Mouse (Mus musculus): Measurements from ENCODE around the gene Mnt.

Gene Mnt

GRCm38 (mm10) chr11:74880999-74881398 lies 50.3 kb downstream of the Mnt start:
- TF ChIP-seq CTCF (conservative IDR thresholded peaks at IDR 0.05; ENCODE audit: low read length) (no peak), POU5F1 (IDR thresholded peaks at IDR 0.05; ENCODE audit: borderline replicate concordance, low read length) (no peak), NANOG (IDR thresholded peaks at IDR 0.05; ENCODE audit: borderline replicate concordance, low read length) (no peak)
- Histone ChIP-seq H3K4me1 (replicated peaks; ENCODE audit: low read depth, low read length) (peaks cover 47% of the 10 kb centered on the region), H3K27me3 (ENCODE audit: insufficient read depth, low read length) (peaks cover 8% of the 10 kb centered on the region; the same call in 1 of the 2 replicates)

DNA sequence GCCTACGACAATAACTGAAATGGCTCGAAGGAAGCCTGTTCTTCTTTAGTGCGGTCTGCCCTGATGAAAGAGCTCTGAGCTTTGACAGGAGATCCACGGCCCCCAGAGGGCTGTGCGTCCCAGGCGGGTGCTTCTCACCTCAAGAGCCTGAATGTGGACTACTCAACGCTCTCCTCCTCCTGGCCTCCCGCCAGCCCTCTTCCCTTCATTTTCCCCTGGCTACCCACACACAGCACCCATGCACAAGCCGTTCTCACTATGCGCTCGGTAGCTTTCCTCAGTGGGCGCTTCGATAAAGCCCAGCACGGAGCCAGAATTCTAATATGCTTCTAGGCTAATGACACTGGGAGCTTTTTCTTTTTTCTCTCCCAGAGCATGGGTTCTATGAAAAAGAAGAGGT lies 51.3 kb downstream of the Mnt start:
- H3K36me3 ChIP-seq (ENCODE audit: insufficient read depth, low read length): peaks cover 8% of the 10 kb centered on the region
- H3K4me3 ChIP-seq (replicated peaks; ENCODE audit: low read length): peak overlapping the region; percentile 41
- no peaks in the 10 kb centered on the region for H3K9me3 ChIP-seq (ENCODE audit: low read length)
- H3K27me3 ChIP-seq (ENCODE audit: insufficient read depth, low read length): peaks cover 8% of the 10 kb centered on the region; the same call in 1 of the 2 replicates
- H3K4me1 ChIP-seq (replicated peaks; ENCODE audit: low read depth, low read length): peaks cover 37% of the 10 kb centered on the region
- TF ChIP-seq POU5F1 (IDR thresholded peaks at IDR 0.05; ENCODE audit: borderline replicate concordance, low read length) (no peak), CTCF (conservative IDR thresholded peaks at IDR 0.05; ENCODE audit: low read length) (no peak)

More at GRCm38 (mm10) chr11:74880999-74881398, 50.3 kb downstream of the Mnt start:
- peaks cover 8% of the 10 kb centered on the region for H3K36me3 ChIP-seq (ENCODE audit: insufficient read depth, low read length)
- H3K9me3 ChIP-seq (ENCODE audit: low read length): no peaks in the 10 kb centered on the region
- peak overlapping the region; percentile 41; the same call in 1 of the 2 replicates for H3K4me3 ChIP-seq (replicated peaks; ENCODE audit: low read length)

DNA sequence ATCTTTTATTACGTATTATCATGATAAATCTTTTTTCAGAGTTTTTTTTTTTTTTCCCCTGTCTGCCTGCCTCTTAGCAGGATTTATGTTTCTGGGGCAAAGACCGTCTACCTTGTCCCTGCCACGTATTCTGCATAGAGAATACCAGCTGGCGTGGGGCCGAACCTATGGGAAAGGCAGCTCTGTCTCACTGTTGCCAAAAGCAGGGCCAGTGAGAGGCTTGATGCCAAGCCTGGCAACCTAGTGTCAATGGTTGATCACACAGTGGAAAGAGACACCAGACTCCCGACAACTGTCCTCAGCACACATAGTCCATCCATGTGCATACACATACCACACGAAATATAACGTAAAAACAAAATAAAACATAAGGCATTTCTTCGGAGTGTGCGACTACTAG lies 52.4 kb downstream of the Mnt start:
- peaks cover 27% of the 10 kb centered on the region for H3K4me1 ChIP-seq (replicated peaks; ENCODE audit: low read depth, low read length)
- H3K9me3 ChIP-seq (ENCODE audit: low read length): no peaks in the 10 kb centered on the region
- no peak for TF ChIP-seq CTCF (conservative IDR thresholded peaks at IDR 0.05; ENCODE audit: low read length)
- no peak for TF ChIP-seq NANOG (IDR thresholded peaks at IDR 0.05; ENCODE audit: borderline replicate concordance, low read length)
- TF ChIP-seq POU5F1 (IDR thresholded peaks at IDR 0.05; ENCODE audit: borderline replicate concordance, low read length): no peak
- peaks cover 8% of the 10 kb centered on the region; the same call in 1 of the 2 replicates for H3K27me3 ChIP-seq (ENCODE audit: insufficient read depth, low read length)
- no peak overlapping the region for H3K4me3 ChIP-seq (replicated peaks; ENCODE audit: low read length)
- peaks cover 8% of the 10 kb centered on the region for H3K36me3 ChIP-seq (ENCODE audit: insufficient read depth, low read length)

DNA sequence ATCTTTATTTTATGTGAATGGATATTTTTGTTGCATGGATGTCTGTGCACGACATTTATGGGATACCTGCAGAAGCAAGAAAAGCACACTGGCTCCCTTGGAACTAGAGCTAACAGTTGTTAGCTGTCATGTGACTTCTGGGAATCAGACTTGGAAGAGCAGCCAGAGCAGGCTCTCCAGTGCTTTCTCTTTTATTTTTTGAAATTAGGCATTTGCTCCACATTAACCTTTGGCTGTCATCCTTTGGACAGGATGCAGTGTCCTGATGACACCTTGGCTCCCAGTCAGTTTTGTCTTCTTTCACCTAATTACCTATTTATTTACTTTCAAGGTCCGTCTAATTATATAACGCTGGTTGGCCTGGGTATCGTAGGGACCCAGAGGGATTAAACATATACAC lies 63.9 kb downstream of the Mnt start:
- TF ChIP-seq POU5F1 (IDR thresholded peaks at IDR 0.05; ENCODE audit: borderline replicate concordance, low read length): no peak
- TF ChIP-seq NANOG (IDR thresholded peaks at IDR 0.05; ENCODE audit: borderline replicate concordance, low read length): no peak
- no peak for TF ChIP-seq CTCF (conservative IDR thresholded peaks at IDR 0.05; ENCODE audit: low read length)
- Histone ChIP-seq H3K4me1 (replicated peaks; ENCODE audit: low read depth, low read length) (peaks cover 17% of the 10 kb centered on the region), H3K36me3 (ENCODE audit: insufficient read depth, low read length) (peaks cover 12% of the 10 kb centered on the region), H3K27me3 (ENCODE audit: insufficient read depth, low read length) (peaks cover 4% of the 10 kb centered on the region; the same call in 1 of the 2 replicates), H3K4me3 (replicated peaks; ENCODE audit: low read length) (no peak overlapping the region), H3K9me3 (ENCODE audit: low read length) (no peaks in the 10 kb centered on the region)

Data from E14TG2a.4 (cell line).